22 mouse cellular contexts compared by ENCODE assay signal in the genomic region with DNA sequence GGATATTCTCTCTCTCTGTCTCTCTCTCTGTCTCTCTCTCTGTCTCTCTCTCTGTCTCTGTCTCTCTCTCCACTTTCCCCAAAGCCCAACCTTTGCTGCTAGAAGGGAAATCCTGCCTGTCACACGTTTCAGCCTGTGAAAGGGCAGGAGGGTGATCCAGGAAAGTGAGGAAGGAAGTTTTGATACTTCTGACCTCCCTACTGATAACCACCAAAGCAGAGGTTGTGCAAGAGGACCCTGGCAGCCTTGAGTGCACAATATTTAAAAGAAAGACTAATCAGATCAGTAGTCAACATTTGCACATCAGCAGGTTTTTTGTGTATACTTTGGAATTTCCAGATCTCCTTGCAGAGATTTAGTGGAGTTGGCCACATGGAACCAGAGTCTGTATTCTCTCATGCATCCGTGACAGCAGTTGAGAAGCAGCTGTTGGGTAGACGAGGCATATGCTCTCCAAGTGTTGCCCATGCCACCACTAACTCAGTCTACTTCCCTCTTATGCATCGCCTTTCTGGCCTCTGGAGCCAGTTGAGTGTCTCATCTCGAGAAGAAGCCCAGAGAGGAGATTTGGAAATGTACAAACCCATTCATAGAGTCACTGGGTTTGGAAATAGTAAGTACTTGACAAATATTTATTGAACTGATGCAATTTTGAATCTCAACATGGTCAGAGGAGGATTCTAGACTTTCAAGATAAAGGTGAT.
DNase-seq lines count a peak whose midpoint lies in the region; ATAC-seq and TF ChIP-seq lines count a peak whose summit lies in the region.
"Had no signal": no experiment of that assay in that cellular context is flagged by ENCODE, and none has a peak within 500 bp of the region (broad histone marks: within the 10 kb centered on the region; RNA-seq: fewer than 3 reads in every experiment).

No protein-coding gene starts in this region.

- no peaks in the 10 kb centered on the region; the same call in 1 of the 2 replicates for H3K4me1 ChIP-seq in heart, embryonic 11.5 days (ENCODE audit: control insufficient read depth, insufficient read depth, low read length)
- H3K4me1 ChIP-seq in liver, adult 2 months (ENCODE audit: control insufficient read depth, insufficient read depth, low read length), result peaks cover 9% of the 10 kb centered on the region
- no peaks in the 10 kb centered on the region for H3K4me1 ChIP-seq in liver, embryonic 11.5 days (replicated peaks; ENCODE audit: control insufficient read depth, insufficient read depth, low read length)
- peaks cover 12% of the 10 kb centered on the region for H3K4me1 ChIP-seq in megakaryocyte, embryonic 14.5 days

- H3K9me3 ChIP-seq in heart, embryonic 11.5 days (replicated peaks; ENCODE audit: control insufficient read depth, low read length), result no peaks in the 10 kb centered on the region
- H3K9me3 ChIP-seq in liver, embryonic 11.5 days (ENCODE audit: control insufficient read depth, low read length), result no peaks in the 10 kb centered on the region
- H3K9me3 ChIP-seq in megakaryocyte, embryonic 14.5 days, result no peaks in the 10 kb centered on the region
- H3K9me3 ChIP-seq: forebrain, embryonic 15.5 days; heart, embryonic 13.5 days; limb, embryonic 15.5 days had no signal

- H3K9ac ChIP-seq in heart, embryonic 11.5 days (ENCODE audit: low read depth, low read length), result no peak overlapping the region
- H3K9ac ChIP-seq in liver, adult 2 months (ENCODE audit: low read depth, low read length), result no peak overlapping the region
- H3K9ac ChIP-seq in liver, embryonic 11.5 days (ENCODE audit: low read depth, low read length), result no peak overlapping the region
- H3K9ac ChIP-seq: forebrain, embryonic 15.5 days; heart, embryonic 13.5 days; limb, embryonic 15.5 days had no signal

- no peaks in the 10 kb centered on the region for H3K27me3 ChIP-seq in heart, embryonic 11.5 days (ENCODE audit: control insufficient read depth, insufficient read depth, low read length)
- no peaks in the 10 kb centered on the region for H3K27me3 ChIP-seq in liver, adult 2 months (ENCODE audit: control insufficient read depth, insufficient read depth, low read length)
- H3K27me3 ChIP-seq in liver, embryonic 11.5 days (replicated peaks; ENCODE audit: control insufficient read depth, insufficient read depth, low read length), result no peaks in the 10 kb centered on the region
- peaks cover 10% of the 10 kb centered on the region for H3K27me3 ChIP-seq in megakaryocyte, embryonic 14.5 days (replicated peaks)
- H3K27me3 ChIP-seq: forebrain, embryonic 15.5 days; heart, embryonic 13.5 days; limb, embryonic 15.5 days had no signal

- WGBS in heart, embryonic 11.5 days (ENCODE audit: insufficient replicate concordance), result 46% methylated on average over 5 of the region's 5 CpGs
- WGBS in liver, adult 2 months, result 15% methylated on average over 5 of the region's 5 CpGs
- 31% methylated on average over 5 of the region's 5 CpGs for WGBS in liver, embryonic 11.5 days

- no peak overlapping the region for H3K4me2 ChIP-seq in heart, embryonic 11.5 days
- H3K4me2 ChIP-seq in liver, embryonic 11.5 days, result no peak overlapping the region
- H3K4me2 ChIP-seq: forebrain, embryonic 15.5 days; heart, embryonic 13.5 days; limb, embryonic 15.5 days had no signal

- TF ChIP-seq CTCF in liver, adult 2 months (IDR thresholded peaks at IDR 0.05; ENCODE audit: low read depth, low read length), result no peak

- H3K36me3 ChIP-seq in heart, embryonic 11.5 days (ENCODE audit: control insufficient read depth, insufficient read depth, low read length), result no peaks in the 10 kb centered on the region
- no peaks in the 10 kb centered on the region for H3K36me3 ChIP-seq in liver, adult 2 months (ENCODE audit: control insufficient read depth, insufficient read depth, low read length)
- H3K36me3 ChIP-seq in liver, embryonic 11.5 days (ENCODE audit: control insufficient read depth, insufficient read depth, low read length), result no peaks in the 10 kb centered on the region
- H3K36me3 ChIP-seq in megakaryocyte, embryonic 14.5 days (replicated peaks; ENCODE audit: low read length), result no peaks in the 10 kb centered on the region
- H3K36me3 ChIP-seq: forebrain, embryonic 15.5 days; heart, embryonic 13.5 days; limb, embryonic 15.5 days had no signal

- H3K27ac ChIP-seq in heart, embryonic 11.5 days (ENCODE audit: low read depth, low read length), result no peak overlapping the region
- H3K27ac ChIP-seq in liver, adult 2 months (replicated peaks; ENCODE audit: insufficient read depth, low read depth, low read length), result peak overlapping the region; percentile 42
- H3K27ac ChIP-seq in liver, embryonic 11.5 days (ENCODE audit: low read depth, low read length), result no peak overlapping the region
- H3K27ac ChIP-seq: forebrain, embryonic 15.5 days; heart, embryonic 13.5 days; limb, embryonic 15.5 days; macrophage had no signal

- H3K79me2 ChIP-seq in liver, adult 2 months (ENCODE audit: control insufficient read depth, insufficient read depth, low read length), result no peaks in the 10 kb centered on the region

- ATAC-seq in heart, embryonic 11.5 days (replicated peaks; ENCODE audit: insufficient number of reproducible peaks, low FRiP score, low TSS enrichment), result no peak
- no peak for ATAC-seq in liver, embryonic 11.5 days (replicated peaks; ENCODE audit: low FRiP score)
- ATAC-seq: forebrain, embryonic 15.5 days; hindbrain, embryonic 16.5 days; intestine, postnatal 0 days had no signal

- TF ChIP-seq POLR2A in liver, adult 2 months (IDR thresholded peaks at IDR 0.05; ENCODE audit: extremely low read depth, insufficient read depth, low read length), result no peak

- no peak overlapping the region for H3K4me3 ChIP-seq in heart, embryonic 11.5 days (ENCODE audit: low read depth, low read length)
- H3K4me3 ChIP-seq in liver, adult 2 months (ENCODE audit: insufficient read depth, low read depth, low read length), result no peak overlapping the region
- no peak overlapping the region for H3K4me3 ChIP-seq in liver, embryonic 11.5 days (ENCODE audit: low read depth, low read length)
- H3K4me3 ChIP-seq in megakaryocyte, embryonic 14.5 days (replicated peaks), result peak overlapping the region; percentile 42
- H3K4me3 ChIP-seq: erythroblast, embryonic 14.5 days; forebrain, embryonic 15.5 days; heart, embryonic 13.5 days; limb, embryonic 15.5 days had no signal

- DNase-seq in heart, adult 11 months, result peak; percentile 87
- peak; percentile 81 for DNase-seq in liver, adult 2 months (ENCODE audit: extremely low read depth, low read depth, low spot score)
- no peak for DNase-seq in liver, embryonic 11.5 days (ENCODE audit: low spot score)
- DNase-seq in adrenal gland, postnatal 14 days, result peak; percentile 30
- DNase-seq in adipocyte (ENCODE audit: low spot score), result no peak
- DNase-seq: B cell, adult 2 months; cerebellum, adult 11-12 months; cerebellum, postnatal 36 days; gastrocnemius, postnatal 36 days; heart, postnatal 36 days; midbrain, embryonic 14.5 days; right cerebral cortex, postnatal 4 days; thymus, postnatal 25 days had no signal

Comparison
In these comparisons a context has a peak if more than half of its experiments do, and no peak if none do; other contexts are left out.
1. DNase-seq: peak in heart, adult 11 months (single experiment), liver, adult 2 months (single experiment) and adrenal gland, postnatal 14 days (single experiment); none in liver, embryonic 11.5 days (single experiment) and adipocyte (single experiment).